In the genomic region with DNA sequence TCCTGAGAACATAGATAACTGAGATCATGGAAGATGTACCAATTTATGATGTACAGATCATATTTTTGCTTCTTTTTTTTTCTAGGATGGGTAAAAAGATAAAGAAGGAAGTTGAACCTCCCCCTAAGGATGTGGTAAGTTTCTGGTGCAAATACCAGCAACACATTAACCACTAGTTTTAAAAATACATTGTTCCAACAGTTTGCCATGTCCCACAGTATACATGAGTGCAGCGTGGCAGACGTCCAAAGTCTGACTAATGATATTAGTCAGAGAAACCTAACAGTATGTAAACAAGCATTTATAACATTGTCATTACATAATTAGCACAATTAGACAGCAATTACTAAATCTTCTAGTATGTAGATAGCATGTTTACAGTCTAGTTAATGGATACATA, we compare ENCODE assay signal across 17 mouse cellular contexts. TPM values are rescaled to one million over a fixed set of nuclear protein-coding genes. Genes with fewer than 3 reads are reported as not detected.
DNase-seq lines count a peak whose midpoint lies in the region; ATAC-seq and TF ChIP-seq lines count a peak whose summit lies in the region.
"Had no signal": no experiment of that assay in that cellular context is flagged by ENCODE, and none has a peak within 500 bp of the region (broad histone marks: within the 10 kb centered on the region; RNA-seq: fewer than 3 reads in every experiment).

No protein-coding gene starts in this region.

- 33% methylated on average over 2 of the region's 2 CpGs for WGBS in lung, embryonic 14.5 days
- WGBS in hindbrain, embryonic 11.5 days, result 84% methylated on average over 2 of the region's 2 CpGs

- no peak overlapping the region for H3K4me3 ChIP-seq in lung, embryonic 14.5 days (ENCODE audit: low read depth, low read length)
- no peak overlapping the region for H3K4me3 ChIP-seq in hindbrain, embryonic 11.5 days (ENCODE audit: low read depth, low read length)
- H3K4me3 ChIP-seq: embryonic facial prominence, embryonic 12.5 days; forebrain, embryonic 15.5 days; heart, embryonic 13.5 days; midbrain, embryonic 12.5 days had no signal

- H3K27me3 ChIP-seq in lung, embryonic 14.5 days (ENCODE audit: insufficient read depth, low read length), result no peaks in the 10 kb centered on the region
- no peaks in the 10 kb centered on the region for H3K27me3 ChIP-seq in hindbrain, embryonic 11.5 days (ENCODE audit: control insufficient read depth, insufficient read depth, low read length)
- H3K27me3 ChIP-seq: CH12.LX; embryonic facial prominence, embryonic 12.5 days; forebrain, embryonic 15.5 days; heart, embryonic 13.5 days; midbrain, embryonic 12.5 days had no signal

- peak; percentile 85 for DNase-seq in lung, embryonic 14.5 days
- DNase-seq in lung, postnatal 4 days, result no peak
- peak; percentile 29 for DNase-seq in CD4-positive helper T cell, adult 2 months (ENCODE audit: low read depth, low spot score)
- peak; percentile 33 for DNase-seq in c-Kit-positive CD71-negative TER-119-negative erythroid progenitor cells, embryonic 14.5 days (ENCODE audit: low read depth)
- no peak for DNase-seq in hindbrain, embryonic 11.5 days (ENCODE audit: low spot score)
- no peak for DNase-seq in left cerebral cortex, adult 9 months (ENCODE audit: low spot score in 2 of 2)
- DNase-seq: cerebellum, adult 9-11 months; thymus, postnatal 36 days had no signal

- H3K4me2 ChIP-seq in lung, embryonic 14.5 days, result no peak overlapping the region
- no peak overlapping the region for H3K4me2 ChIP-seq in hindbrain, embryonic 11.5 days (replicated peaks; ENCODE audit: low read depth, low read length)
- H3K4me2 ChIP-seq: embryonic facial prominence, embryonic 12.5 days; forebrain, embryonic 15.5 days; heart, embryonic 13.5 days; liver, embryonic 11.5 days; midbrain, embryonic 12.5 days had no signal

- peak; percentile 74; the same call in 1 of the 2 replicates for ATAC-seq in lung, embryonic 14.5 days (ENCODE audit: insufficient read depth)
- ATAC-seq in megakaryocyte, adult 5-6 weeks (ENCODE audit: poor library complexity, severe bottlenecking), result peak; percentile 51; the same call in 1 of the 2 replicates
- no peak for ATAC-seq in hindbrain, embryonic 11.5 days (ENCODE audit: low FRiP score)
- ATAC-seq: forebrain, embryonic 15.5 days had no signal

- H3K27ac ChIP-seq in lung, embryonic 14.5 days (ENCODE audit: low read depth), result no peak overlapping the region
- H3K27ac ChIP-seq in hindbrain, embryonic 11.5 days (ENCODE audit: low read depth, low read length), result no peak overlapping the region
- H3K27ac ChIP-seq: embryonic facial prominence, embryonic 12.5 days; forebrain, embryonic 15.5 days; heart, embryonic 13.5 days; macrophage; midbrain, embryonic 12.5 days had no signal

- no peaks in the 10 kb centered on the region for H3K36me3 ChIP-seq in lung, embryonic 14.5 days (ENCODE audit: insufficient read depth)
- no peaks in the 10 kb centered on the region for H3K36me3 ChIP-seq in hindbrain, embryonic 11.5 days (ENCODE audit: control insufficient read depth, insufficient read depth, low read length)
- H3K36me3 ChIP-seq: embryonic facial prominence, embryonic 12.5 days; forebrain, embryonic 15.5 days; heart, embryonic 13.5 days; midbrain, embryonic 12.5 days had no signal

- no peak for TF ChIP-seq CTCF in lung, embryonic 14.5 days (IDR thresholded peaks at IDR 0.05; ENCODE audit: low read depth)

- peaks cover 11% of the 10 kb centered on the region; the same call in 1 of the 2 replicates for H3K4me1 ChIP-seq in lung, embryonic 14.5 days (ENCODE audit: insufficient read depth)
- 0 out of 2 replicates have a peak, but pooled peaks cover 3% of the 10 kb centered on the region for H3K4me1 ChIP-seq in hindbrain, embryonic 11.5 days (replicated peaks; ENCODE audit: control insufficient read depth, insufficient read depth, low read length)

- no peak overlapping the region for H3K9ac ChIP-seq in lung, embryonic 14.5 days
- no peak overlapping the region for H3K9ac ChIP-seq in hindbrain, embryonic 11.5 days (ENCODE audit: low read depth, low read length)
- H3K9ac ChIP-seq: embryonic facial prominence, embryonic 12.5 days; forebrain, embryonic 15.5 days; heart, embryonic 13.5 days; midbrain, embryonic 12.5 days had no signal

- no peaks in the 10 kb centered on the region for H3K9me3 ChIP-seq in lung, embryonic 14.5 days (ENCODE audit: low read depth, low read length)
- no peaks in the 10 kb centered on the region for H3K9me3 ChIP-seq in hindbrain, embryonic 11.5 days (ENCODE audit: control insufficient read depth, low read length)
- H3K9me3 ChIP-seq: embryonic facial prominence, embryonic 12.5 days; forebrain, embryonic 15.5 days; heart, embryonic 13.5 days; midbrain, embryonic 12.5 days had no signal

RNA-seq across cellular contexts. Expression of a gene that starts 2.6 kb away (rescaled TPM):
- polyA plus RNA-seq in lung, embryonic 14.5 days (2014; fragmentation: Nextera tagmentation; extraction: Ambion mirVana), result 0.11 and 0.26 TPM in 2 replicates
- 1.0 and 1.6 TPM in 2 replicates for total RNA-seq in megakaryocyte, adult 5-6 weeks (2015)
- 0.98 and 1.2 TPM in 2 replicates for total RNA-seq in megakaryocyte, adult 5-6 weeks (2017)
- 1.4 and 1.5 TPM in 2 replicates for polyA plus RNA-seq in hindbrain, embryonic 11.5 days (2014; fragmentation: Nextera tagmentation; extraction: Ambion mirVana)
- total RNA-seq: heart, postnatal 25 days had no signal

Comparison
In these comparisons a context has a peak if more than half of its experiments do, and no peak if none do; other contexts are left out.
1. DNase-seq: peak in lung, embryonic 14.5 days (single experiment), CD4-positive helper T cell, adult 2 months (single experiment) and c-Kit-positive CD71-negative TER-119-negative erythroid progenitor cells, embryonic 14.5 days (single experiment); none in lung, postnatal 4 days (0 of 2), hindbrain, embryonic 11.5 days (single experiment) and left cerebral cortex, adult 9 months (0 of 2).